Mouse (Mus musculus) adrenal gland (tissue): ENCODE results near the gene Gm49369.
"Not testable (repeated sequence)": the region's sequence is repeated elsewhere in the genome, so short reads cannot be mapped to it uniquely, and the experiment has no call there.

ENCODE experiments used
- intact Hi-C: fragments of 180-260 bp; cut with DNase I; formaldehyde crosslinking; loops from one replicate; pipeline ENCODE4 v1.15.1; 2025

Gene Gm49369

DNA sequence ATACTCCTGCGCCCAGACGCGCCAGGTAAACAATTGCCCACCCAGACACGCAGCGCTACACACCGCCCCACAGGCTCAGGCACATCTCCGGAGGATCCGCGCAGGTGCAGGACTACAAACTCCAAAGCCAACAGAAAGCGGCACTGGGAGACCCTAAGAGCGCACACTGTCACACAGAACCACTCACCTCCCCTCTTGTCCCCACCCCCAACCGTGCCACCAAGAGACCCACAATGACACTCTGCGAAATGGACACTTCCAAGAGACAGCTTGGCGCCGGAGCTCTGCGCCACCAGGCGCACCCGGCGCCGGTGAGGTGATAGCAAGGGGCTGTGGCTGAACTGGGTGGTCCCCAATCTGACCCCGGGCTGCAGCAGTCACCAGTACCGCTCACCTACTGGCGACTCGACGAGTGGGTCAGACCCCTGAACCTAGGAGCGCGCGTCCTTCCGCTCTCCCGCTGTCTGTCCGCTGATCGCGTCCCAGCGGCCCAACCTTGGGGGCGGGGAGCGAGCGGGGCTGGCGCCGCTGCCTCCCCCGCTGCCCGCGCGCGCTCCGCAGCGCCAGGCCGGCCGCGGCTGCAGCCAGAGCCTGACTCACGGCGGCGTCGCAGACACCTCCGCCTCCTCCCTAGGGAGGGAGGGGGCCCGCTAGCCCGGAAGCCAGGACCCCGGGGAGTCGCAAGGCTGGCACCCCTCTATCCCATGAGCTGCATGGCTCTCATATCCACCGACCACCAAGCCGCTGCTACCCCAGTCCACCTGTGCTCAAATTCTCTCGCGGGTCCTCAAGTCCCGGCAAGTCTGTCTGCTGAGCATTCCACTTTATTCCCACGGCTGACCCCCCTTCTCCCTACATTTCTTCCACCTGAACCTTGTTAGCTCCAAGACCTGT is 10.5 kb downstream of the Gm49369 start:
- intact Hi-C loops = no loop called here

- intact Hi-C loops = no loop called here
Measured at GRCm38 (mm10) chr7:142371398-142371767, 11.1 kb downstream of the Gm49369 start.

GRCm38 (mm10) chr7:142370937-142371336 is 11.5 kb downstream of the Gm49369 start:
- intact Hi-C loops = no loop called here

DNA sequence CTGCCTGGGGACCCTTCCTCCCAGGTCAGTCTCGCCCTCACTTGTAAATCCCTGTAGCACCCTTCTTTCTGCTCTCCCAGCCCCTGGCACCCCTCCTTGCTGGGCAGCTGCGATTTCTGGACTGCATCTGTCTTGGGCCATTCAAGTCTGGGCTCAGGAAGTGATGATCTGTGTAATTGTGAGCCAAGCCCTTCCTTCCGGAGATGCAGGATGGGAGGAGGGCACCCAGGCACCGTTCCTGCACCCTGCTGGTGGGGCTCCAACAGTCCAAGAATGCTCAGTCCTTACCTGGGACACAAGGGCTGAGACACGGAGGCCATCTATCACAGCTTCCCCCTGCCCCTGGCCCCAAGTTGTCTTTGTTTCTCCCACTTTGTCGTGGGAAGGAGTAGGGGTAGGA is 12.6 kb downstream of the Gm49369 start:
- intact Hi-C loops = no loop called here

- intact Hi-C loops = no loop called here
Measured at GRCm38 (mm10) chr7:142368856-142369255, 13.6 kb downstream of the Gm49369 start.

- intact Hi-C loops = no loop called here
Measured at GRCm38 (mm10) chr7:142363107-142363506, 19.4 kb downstream of the Gm49369 start.

- intact Hi-C loops = no loop called here
Measured at GRCm38 (mm10) chr7:142360743-142361142, 21.7 kb downstream of the Gm49369 start.

GRCm38 (mm10) chr7:142359129-142359528 is 23.3 kb downstream of the Gm49369 start:
- intact Hi-C loops = no loop called here

DNA sequence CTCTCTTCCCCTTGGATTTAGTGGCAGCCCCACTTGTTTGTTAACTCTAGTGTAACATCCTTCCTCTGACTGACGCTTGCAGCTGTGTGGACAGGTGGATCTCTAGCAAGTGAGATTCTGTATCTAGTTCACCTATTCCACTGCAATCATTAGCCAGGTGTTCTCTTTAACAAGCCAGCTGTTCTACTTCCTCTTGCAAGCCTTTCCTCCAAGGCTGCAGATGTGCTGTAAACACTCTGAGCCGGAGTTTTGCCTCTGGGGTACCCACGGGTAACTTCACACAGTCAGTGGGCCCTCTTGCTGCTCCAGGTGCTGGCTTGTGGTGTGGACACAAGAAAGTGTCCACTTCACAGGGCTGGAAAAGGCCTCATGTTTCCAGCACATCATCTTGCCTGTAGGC is 24.9 kb downstream of the Gm49369 start:
- intact Hi-C loops = no loop called here

GRCm38 (mm10) chr7:142354661-142355233 is 27.7 kb downstream of the Gm49369 start:
- intact Hi-C loops = no loop called here

- intact Hi-C loops = no loop called here
Measured at GRCm38 (mm10) chr7:142353854-142354253, 28.6 kb downstream of the Gm49369 start.

- intact Hi-C loops = no loop called here
Measured at GRCm38 (mm10) chr7:142351569-142351968, 30.9 kb downstream of the Gm49369 start.

GRCm38 (mm10) chr7:142349308-142349961 is 33.0 kb downstream of the Gm49369 start:
- intact Hi-C loops = no loop called here

DNA sequence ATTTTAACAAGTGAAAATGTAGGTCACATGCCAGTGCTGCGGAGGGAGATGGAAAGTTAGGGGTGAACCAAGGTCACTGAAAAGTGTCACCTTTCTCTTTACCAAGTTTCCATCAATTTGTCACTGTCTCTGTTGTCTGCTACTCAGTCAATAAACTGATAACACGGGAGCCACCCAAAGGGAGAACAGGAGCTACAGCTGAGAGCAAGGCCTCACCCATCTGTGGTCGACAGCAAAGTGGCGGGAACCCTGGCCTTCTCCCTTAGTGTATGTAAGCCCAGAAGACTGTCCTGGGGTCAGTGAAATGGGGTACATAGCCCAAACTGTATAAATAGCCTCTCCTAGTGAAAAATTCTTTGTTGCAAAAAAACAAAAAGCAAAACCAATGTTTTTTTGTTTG is 34.9 kb downstream of the Gm49369 start:
- intact Hi-C loops = no loop called here

DNA sequence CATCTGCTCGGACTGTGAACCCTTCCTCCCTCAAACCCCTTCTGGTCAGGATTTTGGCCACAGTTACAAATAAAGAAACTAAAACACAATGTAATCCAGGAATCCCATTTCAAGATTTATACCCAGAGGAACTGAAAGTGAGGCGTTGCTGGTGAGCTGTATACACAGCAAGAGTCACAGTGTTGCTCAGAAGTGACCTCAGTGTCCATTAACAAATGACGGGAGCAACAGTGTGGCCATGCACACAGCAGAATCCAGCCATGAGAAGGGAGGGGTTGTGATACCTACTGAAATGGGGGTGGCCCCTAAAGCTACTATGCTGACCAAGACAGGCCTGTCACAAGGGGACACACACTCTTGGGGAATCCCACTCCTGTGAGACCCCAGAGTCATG is 40.2 kb downstream of the Gm49369 start:
- intact Hi-C loops = no loop called here

- intact Hi-C loops = no loop called here
Measured at GRCm38 (mm10) chr7:142341564-142342246, 40.8 kb downstream of the Gm49369 start.

- intact Hi-C loops = no loop called here
Measured at GRCm38 (mm10) chr7:142340269-142340970, 42.0 kb downstream of the Gm49369 start.

DNA sequence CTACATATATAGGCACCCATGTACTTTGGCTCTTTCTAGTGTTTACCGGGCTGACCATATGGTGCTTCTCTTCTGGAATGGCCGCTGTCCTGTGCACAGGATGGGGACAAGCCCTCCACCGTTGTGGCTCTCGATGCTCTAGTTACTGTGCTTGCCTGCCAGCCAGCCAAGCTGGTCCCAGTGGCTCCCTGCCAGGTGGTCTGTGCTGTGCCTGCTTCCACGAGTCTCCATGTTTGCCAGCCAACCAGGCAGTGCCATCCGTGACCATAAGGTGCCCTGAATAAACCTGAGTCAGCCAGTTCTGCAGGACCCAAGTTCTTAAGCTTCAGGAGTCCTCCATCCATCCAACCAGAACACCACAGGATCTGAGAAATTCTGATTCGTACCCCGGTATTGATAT is 47.3 kb downstream of the Gm49369 start:
- intact Hi-C loops = no loop called here

- intact Hi-C loops = loop anchor here (1.0 kb wide), 1 partner anchor 102 kb away; no protein-coding TSS in a partner anchor
Measured at GRCm38 (mm10) chr7:142334246-142334645, 48.2 kb downstream of the Gm49369 start.

DNA sequence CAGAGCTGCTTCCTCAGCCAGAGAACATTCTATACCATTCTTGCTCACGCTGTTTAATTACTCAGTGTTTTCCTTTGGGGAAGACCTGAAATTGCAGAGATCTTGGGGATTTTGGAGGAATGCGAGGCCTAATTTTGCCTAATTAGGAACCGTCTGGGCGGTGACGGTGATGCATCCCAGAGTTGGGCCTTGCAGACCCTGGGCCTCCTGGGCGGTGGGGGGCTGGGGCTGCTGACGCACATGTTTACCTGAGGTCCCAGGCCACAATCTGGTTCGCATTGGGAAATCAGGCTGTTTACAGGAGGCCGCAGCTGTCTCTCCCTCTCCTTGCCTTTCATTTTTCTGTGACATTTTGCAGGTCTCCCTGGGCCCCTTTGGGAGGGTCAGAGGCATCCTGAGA is 49.7 kb downstream of the Gm49369 start:
- intact Hi-C loops = not testable (repeated sequence)

DNA sequence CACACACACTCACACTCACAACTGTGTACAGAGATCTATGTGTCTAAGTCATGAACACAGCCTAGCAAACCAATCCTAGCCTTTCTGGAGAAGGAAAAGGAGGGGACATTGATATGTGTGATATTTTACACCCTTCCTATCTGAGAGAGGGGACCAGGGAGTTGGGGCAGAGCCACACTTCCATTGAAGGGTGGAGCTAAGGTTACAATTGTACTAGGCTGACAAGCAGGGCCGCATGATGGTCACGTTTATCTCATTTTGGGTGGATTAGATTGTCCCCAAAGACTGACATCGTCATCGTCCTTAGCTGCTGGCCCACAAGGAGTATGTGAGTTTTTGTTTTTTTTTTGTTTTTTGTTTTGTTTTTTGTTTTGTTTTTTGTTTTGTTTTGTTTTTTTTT is 51.2 kb downstream of the Gm49369 start:
- intact Hi-C loops = no loop called here
